Mouse (Mus musculus) WW6 (cell line): ENCODE data around the gene Cenpk.
"Not testable (repeated sequence)": the region's sequence is repeated elsewhere in the genome, so short reads cannot be mapped to it uniquely, and the experiment has no call there.

Source experiments
- DNase-seq: peaks from one replicate; pipeline ENCODE4 v3.0.0-alpha.2; 2013; ENCODE audit warnings: low read depth, low spot score

Gene Cenpk

GRCm38 (mm10) chr13:104228384-104229066, at the start of gene Cenpk, which contains the start of gene Ppwd1:
TSS of gene Cenpk (plus strand) at chr13:104228611.
TSS of gene Ppwd1 (minus strand) at chr13:104228843.
- DNase-seq, result peak; percentile 90

DNA sequence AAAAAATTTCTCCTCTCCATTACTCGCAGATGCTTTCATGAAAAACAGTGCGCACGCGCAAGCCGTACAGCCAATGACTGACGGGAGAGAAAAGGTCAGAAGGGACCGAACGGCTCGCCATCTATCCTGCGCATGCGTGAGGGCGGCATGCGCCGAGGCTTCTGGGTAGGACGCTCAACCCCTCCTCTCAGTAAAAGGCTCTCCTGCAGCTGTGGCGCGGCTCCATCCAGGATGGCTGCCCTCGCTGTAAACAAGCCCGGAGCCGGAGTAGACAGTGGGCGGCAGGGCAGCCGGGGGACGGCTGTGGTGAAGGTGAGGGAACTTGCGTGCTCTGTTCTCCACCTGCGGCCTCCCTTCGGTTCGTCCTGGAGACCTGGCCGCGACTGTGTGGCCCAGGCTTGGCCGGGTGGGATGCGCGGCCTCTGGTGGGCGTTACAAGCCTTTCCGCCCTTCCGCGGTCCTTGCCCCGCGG, 49.7 kb upstream of the Cenpk start, which contains the start of gene Trim23:
Gene Trim23 (plus strand): TSS at position 148 of the 472 bp plus-strand sequence.
- DNase-seq, result peak; percentile 92

DNA sequence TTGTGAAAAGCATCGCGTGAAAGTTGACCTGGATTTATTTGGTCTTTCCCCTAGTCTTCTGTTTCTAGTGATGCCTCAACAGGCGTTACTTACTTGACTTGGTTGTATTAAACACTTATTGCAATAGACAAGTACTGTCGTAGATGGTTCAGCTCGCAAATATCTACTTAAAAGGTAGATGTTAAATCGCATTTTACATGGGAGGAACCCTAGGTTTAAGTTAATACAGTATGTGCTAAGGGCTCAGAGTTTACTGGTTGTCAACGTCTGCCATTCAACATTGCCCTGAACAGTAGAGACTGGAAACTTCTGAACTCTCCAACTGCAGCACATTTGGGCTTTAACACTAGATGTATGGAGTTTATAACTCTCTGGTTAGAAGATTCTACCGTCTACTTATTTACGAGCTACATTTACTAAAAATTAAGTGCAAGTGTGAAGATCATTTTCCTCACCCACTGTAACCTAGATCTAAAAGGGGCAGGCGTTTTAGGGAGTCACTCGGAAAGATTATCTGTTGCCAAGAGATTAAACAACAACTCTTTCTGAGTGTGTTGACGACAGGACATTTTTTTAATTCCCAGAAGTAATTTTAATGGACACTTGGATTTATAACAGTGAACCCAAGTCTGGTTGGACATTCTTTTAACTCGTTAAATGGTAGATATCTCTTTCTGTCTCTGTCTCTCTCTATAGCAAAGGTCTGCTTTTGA, 49.1 kb upstream of the Cenpk start:
- no peak for DNase-seq

DNA sequence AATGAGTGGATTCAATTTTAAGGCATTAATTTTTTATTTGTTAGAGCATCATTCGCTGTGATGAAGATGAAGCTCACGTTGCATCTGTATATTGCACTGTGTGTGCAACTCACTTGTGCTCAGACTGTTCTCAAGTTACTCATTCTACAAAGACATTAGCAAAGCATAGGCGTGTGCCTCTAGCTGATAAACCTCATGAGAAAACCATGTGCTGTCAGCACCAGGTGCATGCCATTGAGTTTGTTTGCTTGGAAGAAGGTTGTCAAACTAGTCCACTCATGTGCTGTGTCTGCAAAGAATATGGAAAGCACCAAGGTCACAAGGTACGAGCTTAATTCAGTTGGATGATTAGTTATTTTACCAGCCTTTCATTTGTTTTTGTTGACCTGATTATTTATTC, 41.1 kb upstream of the Cenpk start:
- DNase-seq, result no peak

GRCm38 (mm10) chr13:104195891-104196290, 32.5 kb upstream of the Cenpk start:
- DNase-seq, result not testable (repeated sequence)

DNA sequence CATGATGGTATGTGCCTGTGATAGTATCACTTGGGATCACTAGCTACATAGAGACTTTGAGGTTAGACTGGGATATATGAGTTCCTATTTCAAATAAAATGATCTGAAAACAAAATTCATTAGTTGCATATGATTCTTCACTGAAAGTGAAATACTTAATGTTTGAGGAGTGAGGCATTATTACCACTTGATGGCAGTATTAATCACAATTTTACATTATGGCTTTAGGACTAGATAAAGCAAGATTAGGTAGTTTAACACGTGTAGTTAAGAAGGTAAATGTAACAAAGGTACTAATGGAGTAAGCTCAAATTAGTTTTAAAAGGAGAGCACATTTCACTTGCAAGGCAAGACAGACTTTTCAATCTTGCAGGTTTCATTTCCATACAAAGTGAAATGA, 24.1 kb upstream of the Cenpk start:
- no peak for DNase-seq

DNA sequence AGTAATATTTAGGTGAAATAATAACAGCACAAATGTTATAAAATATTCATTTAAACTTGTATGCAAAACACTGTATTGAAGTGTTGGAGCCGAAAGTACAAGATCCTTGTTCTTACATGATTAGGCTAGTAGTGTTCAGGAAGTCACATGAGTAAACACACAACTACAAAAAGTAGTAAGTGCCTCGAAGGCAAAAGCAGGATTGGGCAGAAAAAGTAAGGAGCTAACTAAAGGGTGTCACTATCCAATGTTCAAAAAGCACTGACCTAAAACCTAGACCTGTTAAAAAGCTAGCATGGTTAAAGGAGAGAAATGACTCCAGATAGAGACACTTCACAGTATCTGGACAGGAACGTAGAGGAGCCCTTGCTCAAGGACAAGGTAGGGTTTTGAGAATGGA, 933 bp upstream of the Cenpk start:
- no peak for DNase-seq

- no peak for DNase-seq
Measured at GRCm38 (mm10) chr13:104229181-104229580, 770 bp downstream of the Cenpk start.

GRCm38 (mm10) chr13:104258997-104259396, 30.6 kb downstream of the Cenpk start:
- DNase-seq, result no peak

- no peak for DNase-seq
Measured at GRCm38 (mm10) chr13:104285031-104285431, 56.6 kb downstream of the Cenpk start.

DNA sequence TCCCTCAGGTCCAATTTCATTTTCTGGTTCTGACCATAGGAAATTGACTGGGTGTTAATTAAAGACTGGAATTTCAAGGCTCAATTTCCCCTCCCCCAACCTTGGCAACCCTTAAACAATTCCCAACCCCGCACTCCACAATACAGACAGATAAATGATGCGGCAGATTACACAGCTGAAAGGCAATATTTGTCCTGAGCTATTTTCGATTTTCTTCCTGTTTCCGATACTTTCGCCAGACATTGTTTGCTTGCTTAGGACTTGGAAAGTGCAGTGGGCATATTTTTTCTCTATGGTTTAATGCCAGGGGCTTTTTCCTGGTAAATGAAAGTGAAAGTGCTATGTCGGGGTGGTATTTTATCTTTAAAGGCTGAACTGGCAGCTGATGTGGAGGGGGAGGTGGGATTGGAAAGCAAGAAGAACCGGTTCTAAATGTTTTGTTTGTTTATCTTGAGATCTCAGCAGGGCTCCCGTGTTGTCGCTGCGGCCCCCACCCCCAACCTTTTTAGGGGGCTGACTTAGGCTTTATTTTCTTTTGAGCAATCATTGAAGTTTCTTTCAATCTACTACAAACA, 57.4 kb downstream of the Cenpk start:
- no peak for DNase-seq

- DNase-seq, result no peak
Measured at GRCm38 (mm10) chr13:104286336-104286735, 57.9 kb downstream of the Cenpk start.

GRCm38 (mm10) chr13:104286897-104287309, 58.5 kb downstream of the Cenpk start:
- peak; percentile 48 for DNase-seq

GRCm38 (mm10) chr13:104287366-104288225, 59.2 kb downstream of the Cenpk start, which contains the start of gene Adamts6:
TSS of gene Adamts6 (plus strand) at chr13:104287835.
- DNase-seq, result no peak

GRCm38 (mm10) chr13:104288226-104288859, 59.9 kb downstream of the Cenpk start:
- DNase-seq, result no peak

DNA sequence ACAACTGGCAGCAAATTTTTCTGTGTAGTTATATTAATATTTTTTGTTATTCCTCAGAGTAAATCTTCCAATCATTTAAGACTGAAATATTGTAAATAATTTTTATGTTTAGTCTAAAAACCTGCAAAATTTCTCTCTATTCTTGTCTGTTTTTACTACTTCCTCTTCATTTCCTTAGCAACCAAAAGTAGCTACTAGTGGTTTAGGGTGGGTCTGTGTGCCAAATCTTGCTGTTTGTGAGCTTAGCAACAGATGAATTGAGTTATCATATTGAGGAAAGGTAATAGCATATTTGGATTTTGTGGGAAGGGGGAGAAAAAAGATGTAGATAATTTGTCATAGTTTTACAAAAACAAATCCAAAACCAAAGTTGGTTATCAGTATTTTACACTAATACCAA, 60.8 kb downstream of the Cenpk start:
- DNase-seq, result no peak

- DNase-seq, result no peak
Measured at GRCm38 (mm10) chr13:104295472-104295871, 67.1 kb downstream of the Cenpk start.
